Mouse (Mus musculus): ENCODE results near the gene Psmd8. TPM values are rescaled to one million over a fixed set of nuclear protein-coding genes. Genes with fewer than 3 reads are reported as not detected.

The Psmd8 gene
- 239 TPM for polyA plus RNA-seq (2017; shearing (Covaris generic))

GRCm38 (mm10) chr7:29180077-29180853, at the start of gene Psmd8:
Gene Psmd8 (minus strand): TSS chr7:29180701.

GRCm38 (mm10) chr7:29213675-29214082, 33.2 kb upstream of the Psmd8 start, which contains the start of gene Catsperg1:
Gene Catsperg1 (minus strand): TSS chr7:29214035.

GRCm38 (mm10) chr7:29170066-29170754, 10.3 kb downstream of the Psmd8 start, which contains the start of the genes Ggn and Spred3:
Gene Ggn (plus strand): TSS chr7:29170210.
Gene Spred3 (minus strand): TSS chr7:29170411.

GRCm38 (mm10) chr7:29155838-29156782, 24.4 kb downstream of the Psmd8 start, which contains the start of gene Fam98c:
Gene Fam98c (minus strand): TSS chr7:29156234.

GRCm38 (mm10) chr7:29134693-29135386, 45.7 kb downstream of the Psmd8 start, which contains the start of gene Rasgrp4:
Gene Rasgrp4 (plus strand): TSS chr7:29134851.

GRCm38 (mm10) chr7:29124970-29125369, 55.5 kb downstream of the Psmd8 start, which contains the start of gene Ryr1:
Gene Ryr1 (minus strand): TSS chr7:29125179.

Other genes starting within 250 kb of the Psmd8 start
- 203 TPM for gene Actn4, start 218.4 kb downstream of the Psmd8 start, polyA plus RNA-seq (2017; shearing (Covaris generic))
- gene Eif3k, start 198.8 kb downstream of the Psmd8 start, polyA plus RNA-seq (2017; shearing (Covaris generic)), result 453 TPM
- gene Map4k1, start 198.7 kb downstream of the Psmd8 start, polyA plus RNA-seq (2017; shearing (Covaris generic)), result 90.6 TPM
- gene Ryr1, start 55.5 kb downstream of the Psmd8 start, polyA plus RNA-seq (2017; shearing (Covaris generic)), result 0.06 TPM
- gene Rasgrp4, start 45.9 kb downstream of the Psmd8 start, polyA plus RNA-seq (2017; shearing (Covaris generic)), result 0.73 TPM
- gene Fam98c, start 24.5 kb downstream of the Psmd8 start, polyA plus RNA-seq (2017; shearing (Covaris generic)), result 8.6 TPM
- 0.25 TPM for gene Ggn, start 10.5 kb downstream of the Psmd8 start, polyA plus RNA-seq (2017; shearing (Covaris generic))
- 0.19 TPM for gene Spred3, start 10.3 kb downstream of the Psmd8 start, polyA plus RNA-seq (2017; shearing (Covaris generic))
- gene Catsperg1, start 33.3 kb upstream of the Psmd8 start, polyA plus RNA-seq (2017; shearing (Covaris generic)), result 1.0 TPM
- 1.0 TPM for gene Kcnk6, start 51.8 kb upstream of the Psmd8 start, polyA plus RNA-seq (2017; shearing (Covaris generic))
- 75.7 TPM for gene Yif1b, start 57.6 kb upstream of the Psmd8 start, polyA plus RNA-seq (2017; shearing (Covaris generic))
- 2.2 TPM for gene 2200002D01Rik, start 67.8 kb upstream of the Psmd8 start, polyA plus RNA-seq (2017; shearing (Covaris generic))
- gene Spint2, start 101.2 kb upstream of the Psmd8 start, polyA plus RNA-seq (2017; shearing (Covaris generic)), result 49.7 TPM
- gene Ppp1r14a, start 108.6 kb upstream of the Psmd8 start, polyA plus RNA-seq (2017; shearing (Covaris generic)), result not detected
- not detected for gene Dpf1, start 123.2 kb upstream of the Psmd8 start, polyA plus RNA-seq (2017; shearing (Covaris generic))